In the genomic region with DNA sequence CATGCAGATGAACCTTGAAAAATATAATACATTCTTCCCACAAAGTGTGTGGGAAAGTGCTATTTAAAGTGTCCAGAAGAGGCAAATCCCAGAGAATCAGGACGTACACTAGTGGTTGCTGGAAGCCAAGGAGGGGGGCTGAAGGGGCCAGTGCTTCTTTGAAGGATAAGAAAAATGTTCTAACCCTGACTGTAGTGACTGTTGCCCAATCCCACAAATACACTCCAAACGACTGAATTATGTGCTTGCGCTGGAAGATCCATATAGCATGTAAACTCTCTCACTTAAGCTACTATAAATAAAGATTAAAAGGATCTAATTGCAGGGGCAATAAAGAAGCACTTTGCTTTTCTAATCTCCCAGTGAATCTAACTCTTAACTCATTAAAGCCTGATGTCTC, we compare ENCODE assay signal across 31 mouse cellular contexts. TPM values are rescaled to one million over a fixed set of nuclear protein-coding genes. Genes with fewer than 3 reads are reported as not detected.
DNase-seq lines count a peak whose midpoint lies in the region; ATAC-seq and TF ChIP-seq lines count a peak whose summit lies in the region.
"Had no signal": no experiment of that assay in that cellular context is flagged by ENCODE, and none has a peak within 500 bp of the region (broad histone marks: within the 10 kb centered on the region; RNA-seq: fewer than 3 reads in every experiment).

No protein-coding gene starts in this region.

- no peak overlapping the region for H3K27ac ChIP-seq in kidney, postnatal 0 days
- no peak overlapping the region for H3K27ac ChIP-seq in neural tube, embryonic 14.5 days (ENCODE audit: low read depth, low read length)
- no peak overlapping the region for H3K27ac ChIP-seq in intestine, postnatal 0 days (ENCODE audit: low read depth, low read length)
- 0 out of 2 replicates have a peak overlapping the region, but pooled peaks have one; percentile 9 for H3K27ac ChIP-seq in small intestine, adult 2 months (ENCODE audit: insufficient read depth, low read depth, low read length)
- H3K27ac ChIP-seq in midbrain, embryonic 11.5 days (ENCODE audit: low read depth, low read length), result no peak overlapping the region
- H3K27ac ChIP-seq: embryonic facial prominence, embryonic 10.5 days; embryonic facial prominence, embryonic 13.5 days; forebrain, embryonic 12.5 days; forebrain, embryonic 15.5 days; heart, embryonic 15.5 days; hindbrain, embryonic 10.5 days; hindbrain, embryonic 13.5 days had no signal

- no peak for TF ChIP-seq CTCF in kidney, postnatal 0 days (IDR thresholded peaks at IDR 0.05; ENCODE audit: low read depth)
- TF ChIP-seq CTCF in intestine, postnatal 0 days (IDR thresholded peaks at IDR 0.05; ENCODE audit: low read depth), result no peak
- no peak for TF ChIP-seq CTCF in small intestine, adult 2 months (IDR thresholded peaks at IDR 0.05; ENCODE audit: extremely low read depth, insufficient read length, insufficient replicate concordance, low read depth, low read length)

- H3K9ac ChIP-seq in kidney, postnatal 0 days (ENCODE audit: low read depth, low read length), result no peak overlapping the region
- no peak overlapping the region for H3K9ac ChIP-seq in neural tube, embryonic 14.5 days (replicated peaks; ENCODE audit: low read depth, low read length)
- no peak overlapping the region for H3K9ac ChIP-seq in intestine, postnatal 0 days (ENCODE audit: low read depth, low read length)
- no peak overlapping the region for H3K9ac ChIP-seq in midbrain, embryonic 11.5 days (ENCODE audit: low read length)
- H3K9ac ChIP-seq: embryonic facial prominence, embryonic 13.5 days; forebrain, embryonic 12.5 days; forebrain, embryonic 15.5 days; heart, embryonic 12.5 days; heart, embryonic 15.5 days; hindbrain, embryonic 13.5 days had no signal

- no peak for ATAC-seq in kidney, postnatal 0 days (replicated peaks; ENCODE audit: low FRiP score, low read depth)
- 0 out of 2 replicates have a peak, but pooled peaks have one; percentile 32 for ATAC-seq in neural tube, embryonic 14.5 days (ENCODE audit: low read depth)
- ATAC-seq in intestine, postnatal 0 days, result peak; percentile 32; the same call in 1 of the 2 replicates
- ATAC-seq in midbrain, embryonic 11.5 days (ENCODE audit: low FRiP score), result no peak
- ATAC-seq: forebrain, embryonic 15.5 days had no signal

- H3K4me1 ChIP-seq in kidney, postnatal 0 days (replicated peaks; ENCODE audit: insufficient read depth, low read length), result no peaks in the 10 kb centered on the region
- no peaks in the 10 kb centered on the region for H3K4me1 ChIP-seq in neural tube, embryonic 14.5 days (ENCODE audit: control insufficient read depth, insufficient read depth, low read length)
- peaks cover 20% of the 10 kb centered on the region for H3K4me1 ChIP-seq in intestine, postnatal 0 days (replicated peaks; ENCODE audit: control insufficient read depth, insufficient read depth, low read length)
- peaks cover 33% of the 10 kb centered on the region for H3K4me1 ChIP-seq in small intestine, adult 2 months (ENCODE audit: control insufficient read depth, insufficient read depth, insufficient read length, low read length)
- no peaks in the 10 kb centered on the region for H3K4me1 ChIP-seq in midbrain, embryonic 11.5 days (ENCODE audit: control insufficient read depth, insufficient read depth, low read length)
- H3K4me1 ChIP-seq: hindbrain, embryonic 10.5 days had no signal

- H3K36me3 ChIP-seq in kidney, postnatal 0 days (ENCODE audit: insufficient read depth, low read length), result no peaks in the 10 kb centered on the region
- H3K36me3 ChIP-seq in neural tube, embryonic 14.5 days (ENCODE audit: control insufficient read depth, insufficient read depth, low read length), result no peaks in the 10 kb centered on the region
- 0 out of 2 replicates have a peak, but pooled peaks cover 6% of the 10 kb centered on the region for H3K36me3 ChIP-seq in intestine, postnatal 0 days (ENCODE audit: control insufficient read depth, insufficient read depth)
- peaks cover 5% of the 10 kb centered on the region for H3K36me3 ChIP-seq in small intestine, adult 2 months (ENCODE audit: control insufficient read depth, insufficient read depth, low read length)
- H3K36me3 ChIP-seq in midbrain, embryonic 11.5 days (ENCODE audit: control insufficient read depth, insufficient read depth, low read length), result no peaks in the 10 kb centered on the region
- H3K36me3 ChIP-seq: G1E had no signal

- H3K4me2 ChIP-seq in kidney, postnatal 0 days (ENCODE audit: low read length), result no peak overlapping the region
- no peak overlapping the region for H3K4me2 ChIP-seq in neural tube, embryonic 14.5 days (ENCODE audit: low read depth, low read length)
- H3K4me2 ChIP-seq in intestine, postnatal 0 days (replicated peaks; ENCODE audit: low read depth), result peak overlapping the region; percentile 4; the same call in 1 of the 2 replicates
- no peak overlapping the region for H3K4me2 ChIP-seq in midbrain, embryonic 11.5 days
- H3K4me2 ChIP-seq: embryonic facial prominence, embryonic 13.5 days; forebrain, embryonic 12.5 days; forebrain, embryonic 15.5 days; heart, embryonic 12.5 days; heart, embryonic 15.5 days; hindbrain, embryonic 13.5 days had no signal

- no peak overlapping the region for H3K4me3 ChIP-seq in kidney, postnatal 0 days (replicated peaks; ENCODE audit: low read depth, low read length)
- no peak overlapping the region for H3K4me3 ChIP-seq in neural tube, embryonic 14.5 days (ENCODE audit: low read depth, low read length)
- H3K4me3 ChIP-seq in intestine, postnatal 0 days (ENCODE audit: low read depth, low read length), result no peak overlapping the region
- no peak overlapping the region for H3K4me3 ChIP-seq in small intestine, adult 2 months (ENCODE audit: low read depth, low read length)
- no peak overlapping the region for H3K4me3 ChIP-seq in midbrain, embryonic 11.5 days (ENCODE audit: low read depth, low read length)
- H3K4me3 ChIP-seq: embryonic facial prominence, embryonic 10.5 days; embryonic facial prominence, embryonic 13.5 days; erythroblast, embryonic 14.5 days; forebrain, embryonic 12.5 days; forebrain, embryonic 15.5 days; heart, embryonic 12.5 days; heart, embryonic 15.5 days; hindbrain, embryonic 10.5 days; hindbrain, embryonic 13.5 days had no signal

- DNase-seq in kidney, postnatal 0 days (ENCODE audit: low spot score), result peak; percentile 60
- no peak for DNase-seq in kidney, adult 9 months
- DNase-seq in neural tube, embryonic 10.5 days (ENCODE audit: extremely low spot score, low spot score), result no peak
- no peak for DNase-seq in midbrain, embryonic 11.5 days (ENCODE audit: low spot score, missing footprints)
- no peak for DNase-seq in right cerebral cortex, adult 18-20 months
- DNase-seq: adrenal gland, adult 8-10 months; adrenal gland, postnatal 25 days; B cell, adult 2 months; cerebellum, adult 11-12 months; cerebellum, adult 8-10 months; cerebellum, postnatal 10 days; cerebellum, postnatal 36 days; embryo, embryonic 11 days; gastrocnemius, postnatal 25 days; heart, adult 18-20 months; heart, postnatal 10 days; heart, postnatal 36 days had no signal

- TF ChIP-seq POLR2A in small intestine, adult 2 months (IDR thresholded peaks at IDR 0.05; ENCODE audit: low read depth, low read length), result no peak

- 20% methylated on average over 3 of the region's 3 CpGs for WGBS in kidney, postnatal 0 days
- WGBS in neural tube, embryonic 14.5 days, result 48% methylated on average over 3 of the region's 3 CpGs
- 10% methylated on average over 3 of the region's 3 CpGs for WGBS in intestine, postnatal 0 days
- 22% methylated on average over 3 of the region's 3 CpGs for WGBS in small intestine, adult 2 months
- 79% methylated on average over 3 of the region's 3 CpGs for WGBS in midbrain, embryonic 11.5 days

- H3K9me3 ChIP-seq in kidney, postnatal 0 days (replicated peaks; ENCODE audit: low read length), result no peaks in the 10 kb centered on the region
- H3K9me3 ChIP-seq in neural tube, embryonic 14.5 days (ENCODE audit: control insufficient read depth, low read length), result no peaks in the 10 kb centered on the region
- H3K9me3 ChIP-seq in intestine, postnatal 0 days (ENCODE audit: control insufficient read depth), result no peaks in the 10 kb centered on the region
- H3K9me3 ChIP-seq in midbrain, embryonic 11.5 days (ENCODE audit: control insufficient read depth, low read length), result no peaks in the 10 kb centered on the region; the same call in 1 of the 2 replicates
- H3K9me3 ChIP-seq: embryonic facial prominence, embryonic 13.5 days; forebrain, embryonic 12.5 days; forebrain, embryonic 15.5 days; G1E; heart, embryonic 15.5 days; hindbrain, embryonic 13.5 days had no signal

- H3K27me3 ChIP-seq in kidney, postnatal 0 days (ENCODE audit: insufficient read depth, low read length), result no peaks in the 10 kb centered on the region
- no peaks in the 10 kb centered on the region for H3K27me3 ChIP-seq in neural tube, embryonic 14.5 days (ENCODE audit: control insufficient read depth, insufficient read depth, low read length)
- H3K27me3 ChIP-seq in intestine, postnatal 0 days (replicated peaks; ENCODE audit: control insufficient read depth, insufficient read depth, low read length), result no peaks in the 10 kb centered on the region
- H3K27me3 ChIP-seq in small intestine, adult 2 months (ENCODE audit: control insufficient read depth, insufficient read depth, low read length), result no peaks in the 10 kb centered on the region
- H3K27me3 ChIP-seq in midbrain, embryonic 11.5 days (ENCODE audit: control insufficient read depth, insufficient read depth, low read length), result no peaks in the 10 kb centered on the region
- H3K27me3 ChIP-seq: CH12.LX; embryonic facial prominence, embryonic 13.5 days; forebrain, embryonic 12.5 days; forebrain, embryonic 15.5 days; heart, embryonic 12.5 days; heart, embryonic 15.5 days; hindbrain, embryonic 13.5 days had no signal

RNA-seq across cellular contexts. Expression of gene Insr, which starts 14.2 kb away (rescaled TPM):
- polyA plus RNA-seq in kidney, postnatal 0 days (2015; fragmentation: Nextera tagmentation; extraction: Ambion mirVana), result 26.5 and 27.2 TPM in 2 replicates
- polyA plus RNA-seq in neural tube, embryonic 14.5 days (2014; fragmentation: Nextera tagmentation; extraction: Ambion mirVana), result 56.5 and 67.2 TPM in 2 replicates
- polyA plus RNA-seq in intestine, postnatal 0 days (2015; fragmentation: Nextera tagmentation; extraction: Ambion mirVana), result 20.7 and 21.3 TPM in 2 replicates
- polyA plus RNA-seq in small intestine, adult 2 months (2012; rRNA removed), result 13.3 and 21.8 TPM in 2 replicates
- polyA plus RNA-seq in midbrain, embryonic 11.5 days (2014; fragmentation: Nextera tagmentation; extraction: Ambion mirVana), result 31.5 and 31.7 TPM in 2 replicates

Comparison
In these comparisons a context has a peak if more than half of its experiments do, and no peak if none do; other contexts are left out.
1. ATAC-seq: peak in neural tube, embryonic 14.5 days (single experiment) and intestine, postnatal 0 days (single experiment); none in kidney, postnatal 0 days (single experiment) and midbrain, embryonic 11.5 days (single experiment).